Mouse (Mus musculus) forebrain, embryonic 11.5 days (tissue): ENCODE results near the gene Clstn2. TPM values are rescaled to one million over a fixed set of nuclear protein-coding genes. Genes with fewer than 3 reads are reported as not detected.

Experiments
- ATAC-seq: fragments of 200-750 bp; cut with Nextera tagmentation; replicated peaks from 2 replicates; pipeline ENCODE4 v1.8.0; 2017; ENCODE audit warnings: moderate TSS enrichment; ENCODE audit not compliant: low FRiP score
- DNase-seq: peaks from one replicate; pipeline ENCODE4 v3.0.0-alpha.2; 2017; ENCODE audit warnings: low spot score
- H3K27ac ChIP-seq: fragments of 300-500 bp; sonication (generic); 2 replicates; pipeline ENCODE4 v1.5.1; 2014; ENCODE audit warnings: low read depth, low read length
- H3K27me3 ChIP-seq: fragments of 300-500 bp; sonication (generic); 2 replicates; pipeline ENCODE4 v1.6.1; 2014; ENCODE audit warnings: mild to moderate bottlenecking, low read length, mixed read lengths; ENCODE audit not compliant: control insufficient read depth, insufficient read depth
- H3K36me3 ChIP-seq: fragments of 300-500 bp; sonication (generic); 2 replicates; pipeline ENCODE4 v1.6.1; 2014; ENCODE audit warnings: mild to moderate bottlenecking, low read length, moderate library complexity, mixed read lengths; ENCODE audit not compliant: control insufficient read depth, insufficient read depth
- H3K4me1 ChIP-seq: fragments of 300-500 bp; sonication (generic); replicated peaks from 2 replicates; pipeline ENCODE4 v1.6.1; 2014; ENCODE audit warnings: low read length, mixed read lengths; ENCODE audit not compliant: control insufficient read depth, insufficient read depth
- H3K4me2 ChIP-seq: fragments of 300-500 bp; sonication (generic); 2 replicates; pipeline ENCODE4 v1.6.1; 2014; ENCODE audit warnings: low read depth, mild to moderate bottlenecking, low read length, moderate library complexity, mixed read lengths; ENCODE audit not compliant: severe bottlenecking
- H3K4me3 ChIP-seq: fragments of 300-500 bp; sonication (generic); 2 replicates; pipeline ENCODE4 v1.5.1; 2014; ENCODE audit warnings: low read depth, low read length
- H3K9ac ChIP-seq: fragments of 300-500 bp; sonication (generic); 2 replicates; pipeline ENCODE4 v1.6.1; 2014; ENCODE audit warnings: low read length
- H3K9me3 ChIP-seq: fragments of 300-500 bp; sonication (generic); 2 replicates; pipeline ENCODE4 v1.6.1; 2016; ENCODE audit warnings: low read length, mixed read lengths; ENCODE audit not compliant: control insufficient read depth
- WGBS: fragments of 180-500 bp; shearing (Covaris S2); extraction: QIAGEN DNeasy Blood & Tissue Kit; methylation state at CpG from one replicate; pipeline ENCODE4 v1.1.7; 2014; 5-methylcytosine and 5-hydroxymethylcytosine counted together
- polyA plus RNA-seq: library from polyadenylated mRNA; unstranded; fragments of >200 nt; fragmentation: Nextera tagmentation; extraction: Ambion mirVana; gene quantifications from 2 replicates; pipeline ENCODE4 v1.2.1, GENCODE M21; 2014

Gene Clstn2
- polyA plus RNA-seq, 1 experiment from 2014 or later: 1.8 TPM

GRCm38 (mm10) chr9:97698071-97698470 lies 334.9 kb downstream of the Clstn2 start:
- Histone ChIP-seq H3K27me3 (no peaks in the 10 kb centered on the region; the same call in 1 of the 2 replicates), H3K27ac (no peak overlapping the region), H3K36me3 (no peaks in the 10 kb centered on the region), H3K4me2 (no peak overlapping the region), H3K4me1 (no peaks in the 10 kb centered on the region), H3K4me3 (no peak overlapping the region), H3K9me3 (no peaks in the 10 kb centered on the region), H3K9ac (no peak overlapping the region)
- 94% methylated on average over 10 of the region's 10 CpGs for WGBS
- DNase-seq (no peak), ATAC-seq (no peak)

- no peaks in the 10 kb centered on the region for H3K4me1 ChIP-seq
- H3K36me3 ChIP-seq: no peaks in the 10 kb centered on the region
- H3K9me3 ChIP-seq: no peaks in the 10 kb centered on the region
- no peaks in the 10 kb centered on the region; the same call in 1 of the 2 replicates for H3K27me3 ChIP-seq
- no peak overlapping the region for H3K27ac ChIP-seq
- no peak for ATAC-seq
- DNase-seq: no peak
- H3K4me3 ChIP-seq: no peak overlapping the region
- H3K9ac ChIP-seq: no peak overlapping the region
- 79% methylated on average over 5 of the region's 5 CpGs for whole genome bisulfite sequencing
- H3K4me2 ChIP-seq: no peak overlapping the region
Measured at GRCm38 (mm10) chr9:97696655-97697235, 336.2 kb downstream of the Clstn2 start.

GRCm38 (mm10) chr9:97695278-97695677 lies 337.7 kb downstream of the Clstn2 start:
- Histone ChIP-seq H3K27me3 (no peaks in the 10 kb centered on the region), H3K27ac (no peak overlapping the region), H3K4me2 (no peak overlapping the region), H3K9me3 (no peaks in the 10 kb centered on the region), H3K4me3 (no peak overlapping the region), H3K36me3 (no peaks in the 10 kb centered on the region), H3K9ac (no peak overlapping the region), H3K4me1 (no peaks in the 10 kb centered on the region)
- no peak for DNase-seq
- 75% methylated on average over 1 of the region's 1 CpGs for WGBS
- no peak for ATAC-seq

GRCm38 (mm10) chr9:97686826-97687425 lies 346.1 kb downstream of the Clstn2 start:
- DNase-seq: no peak
- no peak for ATAC-seq
- Histone ChIP-seq H3K27ac (no peak overlapping the region), H3K36me3 (no peaks in the 10 kb centered on the region), H3K9ac (no peak overlapping the region), H3K27me3 (no peaks in the 10 kb centered on the region), H3K4me1 (no peaks in the 10 kb centered on the region), H3K4me3 (no peak overlapping the region), H3K9me3 (no peaks in the 10 kb centered on the region), H3K4me2 (no peak overlapping the region)
- WGBS: 81% methylated on average over 4 of the region's 4 CpGs

- Histone ChIP-seq H3K9ac (no peak overlapping the region), H3K36me3 (no peaks in the 10 kb centered on the region), H3K9me3 (no peaks in the 10 kb centered on the region), H3K4me1 (no peaks in the 10 kb centered on the region), H3K4me3 (no peak overlapping the region), H3K27me3 (no peaks in the 10 kb centered on the region), H3K27ac (no peak overlapping the region), H3K4me2 (no peak overlapping the region)
- 76% methylated on average over 4 of the region's 4 CpGs for WGBS
- ATAC-seq (no peak), DNase-seq (no peak)
Measured at GRCm38 (mm10) chr9:97685664-97686063, 347.3 kb downstream of the Clstn2 start.

GRCm38 (mm10) chr9:97679878-97680277 lies 353.1 kb downstream of the Clstn2 start:
- Histone ChIP-seq H3K36me3 (no peaks in the 10 kb centered on the region), H3K27ac (no peak overlapping the region), H3K4me1 (no peaks in the 10 kb centered on the region), H3K4me2 (no peak overlapping the region), H3K9ac (no peak overlapping the region), H3K4me3 (no peak overlapping the region), H3K27me3 (peaks cover 13% of the 10 kb centered on the region), H3K9me3 (no peaks in the 10 kb centered on the region)
- ATAC-seq: no peak
- no peak for DNase-seq

GRCm38 (mm10) chr9:97679106-97679505 lies 353.9 kb downstream of the Clstn2 start:
- Histone ChIP-seq H3K4me1 (no peaks in the 10 kb centered on the region), H3K27me3 (peaks cover 13% of the 10 kb centered on the region), H3K27ac (no peak overlapping the region), H3K4me3 (no peak overlapping the region), H3K4me2 (no peak overlapping the region), H3K9ac (no peak overlapping the region), H3K9me3 (no peaks in the 10 kb centered on the region), H3K36me3 (no peaks in the 10 kb centered on the region)
- ATAC-seq: no peak
- WGBS: 81% methylated on average over 4 of the region's 4 CpGs
- DNase-seq: no peak

GRCm38 (mm10) chr9:97677075-97677474 lies 355.9 kb downstream of the Clstn2 start:
- Histone ChIP-seq H3K9me3 (no peaks in the 10 kb centered on the region), H3K4me3 (no peak overlapping the region), H3K9ac (no peak overlapping the region), H3K27ac (no peak overlapping the region), H3K4me2 (no peak overlapping the region), H3K27me3 (peaks cover 16% of the 10 kb centered on the region), H3K4me1 (no peaks in the 10 kb centered on the region), H3K36me3 (no peaks in the 10 kb centered on the region)
- DNase-seq: no peak
- WGBS: 76% methylated on average over 3 of the region's 3 CpGs
- no peak for ATAC-seq

GRCm38 (mm10) chr9:97672681-97673080 lies 360.3 kb downstream of the Clstn2 start:
- H3K9ac ChIP-seq: no peak overlapping the region
- H3K9me3 ChIP-seq: no peaks in the 10 kb centered on the region
- DNase-seq: peak; percentile 53
- H3K27me3 ChIP-seq: peaks cover 19% of the 10 kb centered on the region
- H3K36me3 ChIP-seq: no peaks in the 10 kb centered on the region
- H3K4me2 ChIP-seq: no peak overlapping the region
- H3K27ac ChIP-seq: no peak overlapping the region
- no peaks in the 10 kb centered on the region for H3K4me1 ChIP-seq
- WGBS: 3% methylated on average over 5 of the region's 5 CpGs
- peak; percentile 59 for ATAC-seq
- no peak overlapping the region for H3K4me3 ChIP-seq
